Mouse (Mus musculus) lung, embryonic 14.5 days (tissue): Measurements from ENCODE around the gene Rplp0. TPM values are rescaled to one million over a fixed set of nuclear protein-coding genes. Genes with fewer than 3 reads are reported as not detected.
A peak's percentile ranks its signal among the peaks of the same experiment; 100 is the strongest.

Experiments used
- ATAC-seq: fragments of 200-750 bp; cut with Nextera tagmentation; 2 replicates; pipeline ENCODE4 v1.8.0; 2017; ENCODE audit warnings: mild to moderate bottlenecking, moderate TSS enrichment, moderate library complexity; ENCODE audit not compliant: insufficient read depth
- DNase-seq: peaks from one replicate; pipeline ENCODE4 v3.0.0-alpha.2; 2015
- H3K27ac ChIP-seq: fragments of 300-500 bp; sonication (generic); 2 replicates; pipeline ENCODE4 v1.5.1; 2014; ENCODE audit warnings: low read depth, mild to moderate bottlenecking, moderate library complexity
- H3K27me3 ChIP-seq: fragments of 300-500 bp; sonication (generic); 2 replicates; pipeline ENCODE4 v1.6.1; 2014; ENCODE audit warnings: low read length, control low read depth; ENCODE audit not compliant: insufficient read depth
- H3K36me3 ChIP-seq: fragments of 300-500 bp; sonication (generic); 2 replicates; pipeline ENCODE4 v1.6.1; 2014; ENCODE audit warnings: control low read depth; ENCODE audit not compliant: insufficient read depth
- H3K4me1 ChIP-seq: fragments of 300-500 bp; sonication (generic); 2 replicates; pipeline ENCODE4 v1.6.1; 2014; ENCODE audit warnings: antibody characterized with exemption, control low read depth; ENCODE audit not compliant: insufficient read depth
- H3K4me2 ChIP-seq: fragments of 300-500 bp; sonication (generic); 2 replicates; pipeline ENCODE4 v1.6.1; 2014; ENCODE audit warnings: mild to moderate bottlenecking
- H3K4me3 ChIP-seq: fragments of 300-500 bp; sonication (generic); 2 replicates; pipeline ENCODE4 v1.5.1; 2014; ENCODE audit warnings: low read depth, low read length
- H3K9ac ChIP-seq: fragments of 300-500 bp; sonication (generic); 2 replicates; pipeline ENCODE4 v1.6.1; 2014
- H3K9me3 ChIP-seq: fragments of 300-500 bp; sonication (generic); 2 replicates; pipeline ENCODE4 v1.6.1; 2016; ENCODE audit warnings: low read depth, low read length, control low read depth
- CTCF ChIP-seq: IDR thresholded peaks from 2 replicates; pipeline ENCODE4 v1.5.1; 2016; ENCODE audit warnings: antibody characterized with exemption, low read depth
- WGBS: fragments of 180-500 bp; shearing (Covaris S2); extraction: QIAGEN DNeasy Blood & Tissue Kit; methylation state at CpG from one replicate; pipeline ENCODE4 v1.1.7; 2014; 5-methylcytosine and 5-hydroxymethylcytosine counted together
- polyA plus RNA-seq: library from polyadenylated mRNA; unstranded; fragments of >200 nt; fragmentation: Nextera tagmentation; extraction: Ambion mirVana; gene quantifications from 2 replicates; pipeline ENCODE4 v1.2.1, GENCODE M21; 2014

The Rplp0 gene
- polyA plus RNA-seq, 1 experiment from 2014 or later: 1,954 TPM

GRCm38 (mm10) chr5:115526456-115527202 is 32.6 kb upstream of the Rplp0 start:
- Histone ChIP-seq H3K36me3 (no peaks in the 10 kb centered on the region), H3K9me3 (no peaks in the 10 kb centered on the region), H3K4me3 (no peak overlapping the region), H3K27me3 (no peaks in the 10 kb centered on the region), H3K4me2 (no peak overlapping the region), H3K9ac (no peak overlapping the region), H3K4me1 (peaks cover 54% of the 10 kb centered on the region), H3K27ac (no peak overlapping the region; the same call in 1 of the 2 replicates)
- TF ChIP-seq CTCF: no peak
- no peak for DNase-seq
- WGBS: 87% methylated on average over 17 of the region's 17 CpGs
- ATAC-seq: no peak

DNA sequence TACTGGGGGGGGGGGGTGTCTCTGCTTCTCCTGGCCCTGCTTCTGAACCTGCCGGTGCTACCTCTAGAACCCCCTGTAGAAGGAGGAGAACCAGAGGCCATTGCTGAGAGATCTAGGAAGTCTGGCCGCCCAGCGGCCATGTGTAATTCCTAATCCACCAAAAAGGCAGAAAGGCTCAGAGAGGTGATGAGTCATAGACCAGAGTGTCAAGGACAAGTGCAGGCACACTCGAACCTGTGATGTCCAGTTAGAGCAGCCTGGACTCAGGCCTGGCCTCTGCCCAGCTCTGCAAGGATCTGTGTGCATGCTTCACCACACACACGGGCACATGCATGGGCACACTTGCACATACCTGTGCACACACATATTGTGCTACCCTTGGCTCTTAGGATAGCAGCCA is 31.1 kb upstream of the Rplp0 start:
- Histone ChIP-seq H3K27ac (no peak overlapping the region), H3K27me3 (no peaks in the 10 kb centered on the region), H3K36me3 (no peaks in the 10 kb centered on the region), H3K4me2 (no peak overlapping the region), H3K4me3 (no peak overlapping the region), H3K9ac (no peak overlapping the region), H3K4me1 (peaks cover 65% of the 10 kb centered on the region), H3K9me3 (no peaks in the 10 kb centered on the region)
- ATAC-seq (no peak), DNase-seq (no peak)
- 80% methylated on average over 5 of the region's 5 CpGs for WGBS
- no peak for TF ChIP-seq CTCF

GRCm38 (mm10) chr5:115529364-115529741 is 29.9 kb upstream of the Rplp0 start:
- peak overlapping the region; percentile 91 for H3K27ac ChIP-seq
- no peak overlapping the region for H3K4me3 ChIP-seq
- ATAC-seq (no peak), DNase-seq (no peak)
- no peak overlapping the region for H3K9ac ChIP-seq
- no peaks in the 10 kb centered on the region for H3K27me3 ChIP-seq
- H3K4me1 ChIP-seq: peaks cover 58% of the 10 kb centered on the region
- 20% methylated on average over 8 of the region's 8 CpGs for WGBS
- H3K9me3 ChIP-seq: no peaks in the 10 kb centered on the region
- H3K4me2 ChIP-seq: peak overlapping the region; percentile 42
- TF ChIP-seq CTCF: no peak
- H3K36me3 ChIP-seq: no peaks in the 10 kb centered on the region

DNA sequence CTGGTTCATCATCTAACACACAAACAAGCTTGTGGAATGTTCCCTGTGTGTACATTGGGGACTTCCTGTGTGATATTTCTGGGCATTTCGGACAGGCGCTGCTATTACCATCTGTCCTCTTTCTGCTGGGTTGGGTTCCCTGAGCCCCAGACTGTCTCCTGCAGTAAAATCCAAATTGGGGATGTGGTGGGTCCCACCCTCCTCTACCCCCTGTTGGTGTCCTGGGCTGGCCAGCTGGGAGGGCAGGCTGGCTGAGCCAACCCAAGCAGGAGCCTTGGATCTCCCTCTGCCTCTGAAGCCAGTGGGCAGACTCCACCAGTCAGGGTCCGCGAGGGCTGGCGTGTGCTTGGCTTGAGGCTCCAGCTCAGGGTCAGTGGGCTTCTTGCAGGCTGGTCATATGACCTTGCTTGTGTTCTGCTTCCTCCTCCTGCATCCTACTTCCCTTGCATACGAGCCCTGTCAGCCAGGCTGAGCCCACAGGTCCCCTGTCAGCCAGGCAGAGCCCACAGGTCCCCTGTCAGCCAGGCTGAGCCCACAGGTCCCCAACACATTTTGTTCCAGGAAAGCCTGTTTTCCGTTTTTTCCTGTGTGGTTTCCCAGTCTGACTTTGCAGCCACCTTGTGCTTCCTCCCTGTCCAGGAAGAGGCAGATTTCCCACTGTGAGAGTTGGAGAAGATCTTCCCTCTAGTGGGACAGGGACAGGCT is 29.4 kb upstream of the Rplp0 start:
- no peaks in the 10 kb centered on the region for H3K36me3 ChIP-seq
- peak; percentile 75 for DNase-seq
- no peak overlapping the region for H3K4me3 ChIP-seq
- H3K27ac ChIP-seq: peak overlapping the region; percentile 91
- no peak for TF ChIP-seq CTCF
- H3K9me3 ChIP-seq: no peaks in the 10 kb centered on the region
- 24% methylated on average over 7 of the region's 7 CpGs for WGBS
- H3K4me2 ChIP-seq: peak overlapping the region; percentile 42
- no peak overlapping the region for H3K9ac ChIP-seq
- no peaks in the 10 kb centered on the region for H3K27me3 ChIP-seq
- peaks cover 59% of the 10 kb centered on the region for H3K4me1 ChIP-seq
- no peak for ATAC-seq

GRCm38 (mm10) chr5:115530447-115530809 is 28.8 kb upstream of the Rplp0 start:
- Histone ChIP-seq H3K27me3 (no peaks in the 10 kb centered on the region), H3K36me3 (no peaks in the 10 kb centered on the region), H3K4me3 (no peak overlapping the region), H3K9me3 (no peaks in the 10 kb centered on the region), H3K9ac (no peak overlapping the region), H3K27ac (peak overlapping the region; percentile 91), H3K4me1 (peaks cover 64% of the 10 kb centered on the region), H3K4me2 (peak overlapping the region; percentile 42; the same call in 1 of the 2 replicates)
- peak; percentile 65 for DNase-seq
- no peak for TF ChIP-seq CTCF
- ATAC-seq: no peak
- 25% methylated on average over 8 of the region's 8 CpGs for WGBS

GRCm38 (mm10) chr5:115531671-115532270 is 27.5 kb upstream of the Rplp0 start:
- DNase-seq: peak; percentile 88
- 16% methylated on average over 18 of the region's 18 CpGs for WGBS
- Histone ChIP-seq H3K4me2 (peak overlapping the region; percentile 36), H3K9ac (peak overlapping the region; percentile 25; the same call in 1 of the 2 replicates), H3K4me1 (peaks cover 67% of the 10 kb centered on the region), H3K36me3 (no peaks in the 10 kb centered on the region), H3K9me3 (no peaks in the 10 kb centered on the region), H3K27ac (peak overlapping the region; percentile 91), H3K4me3 (peak overlapping the region; percentile 10; the same call in 1 of the 2 replicates), H3K27me3 (no peaks in the 10 kb centered on the region)
- TF ChIP-seq CTCF: no peak
- ATAC-seq: peak; percentile 75

DNA sequence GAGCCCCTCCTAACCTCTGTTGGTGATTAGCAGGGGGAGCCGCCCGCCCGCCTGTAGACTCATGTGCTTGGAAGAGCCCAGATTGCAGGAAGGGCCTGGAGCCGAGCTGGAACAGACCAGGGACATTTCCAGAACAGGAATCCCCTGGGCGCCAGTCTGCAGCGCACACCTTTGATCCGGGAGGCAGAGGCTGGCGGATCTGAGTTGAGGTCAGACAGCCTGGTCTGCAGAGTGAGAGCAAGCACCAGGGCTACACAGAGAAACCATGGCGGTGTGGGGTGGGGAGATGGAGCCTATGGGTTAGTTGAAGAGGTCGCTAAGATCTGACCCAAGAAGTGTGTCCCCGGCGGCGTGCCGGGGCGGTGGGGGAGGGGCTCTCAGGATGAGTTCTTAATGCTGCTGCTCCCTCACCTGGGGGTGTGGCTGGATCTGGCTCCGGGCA is 25.0 kb upstream of the Rplp0 start:
- Histone ChIP-seq H3K4me2 (peak overlapping the region; percentile 37), H3K9ac (peak overlapping the region; percentile 6; the same call in 1 of the 2 replicates), H3K4me3 (no peak overlapping the region), H3K4me1 (peaks cover 68% of the 10 kb centered on the region), H3K27me3 (no peaks in the 10 kb centered on the region), H3K27ac (peak overlapping the region; percentile 66), H3K9me3 (no peaks in the 10 kb centered on the region), H3K36me3 (no peaks in the 10 kb centered on the region)
- 15% methylated on average over 16 of the region's 16 CpGs for WGBS
- ATAC-seq: no peak
- TF ChIP-seq CTCF: no peak
- DNase-seq: no peak
